Mouse (Mus musculus) ES-Bruce4 (cell line): ENCODE results near the gene Ntrk2. TPM values are rescaled to one million over a fixed set of nuclear protein-coding genes. Genes with fewer than 3 reads are reported as not detected.

Source experiments
- H3K27ac ChIP-seq: 2 replicates; pipeline ENCODE4 v1.5.1; 2012; ENCODE audit warnings: low read length, inconsistent platforms; ENCODE audit not compliant: insufficient read depth
- H3K27me3 ChIP-seq: 2 replicates; pipeline ENCODE4 v1.6.1; 2012; ENCODE audit warnings: mild to moderate bottlenecking, low read length, inconsistent platforms; ENCODE audit not compliant: control insufficient read depth, poor library complexity, insufficient read depth, severe bottlenecking
- H3K36me3 ChIP-seq: 2 replicates; pipeline ENCODE4 v1.6.1; 2012; ENCODE audit warnings: inconsistent platforms, mild to moderate bottlenecking, low read length, moderate library complexity; ENCODE audit not compliant: control insufficient read depth, poor library complexity, insufficient read depth, severe bottlenecking
- H3K4me1 ChIP-seq: one replicate; pipeline ENCODE4 v1.8.1; 2011; ENCODE audit warnings: low read length; ENCODE audit not compliant: control insufficient read depth, insufficient read depth
- H3K4me3 ChIP-seq: 2 replicates; pipeline ENCODE4 v1.5.1; 2011; ENCODE audit warnings: low read depth, mild to moderate bottlenecking, low read length
- H3K9ac ChIP-seq: 2 replicates; pipeline ENCODE4 v1.6.1; 2012; ENCODE audit warnings: low read depth, mild to moderate bottlenecking, inconsistent platforms; ENCODE audit not compliant: poor library complexity, severe bottlenecking
- H3K9me3 ChIP-seq: replicated peaks from 2 replicates; pipeline ENCODE4 v1.6.1; 2012; ENCODE audit warnings: mild to moderate bottlenecking, low read length, inconsistent platforms; ENCODE audit not compliant: control insufficient read depth, poor library complexity, insufficient read depth, severe bottlenecking
- CTCF ChIP-seq: IDR thresholded peaks from one replicate; pipeline ENCODE4 v1.8.1; 2011; ENCODE audit warnings: low read depth, low read length
- EP300 ChIP-seq: IDR thresholded peaks from 2 replicates; pipeline ENCODE4 v1.6.1; 2011; ENCODE audit warnings: low read depth, low read length; ENCODE audit not compliant: insufficient read depth
- POLR2A ChIP-seq: IDR thresholded peaks from one replicate; pipeline ENCODE4 v1.8.1; 2011; ENCODE audit warnings: low read length; ENCODE audit not compliant: insufficient read depth
- polyA plus RNA-seq: library from polyadenylated mRNA; stranded (reverse); fragments of >200 nt; gene quantifications from 2 replicates; pipeline ENCODE4 v1.2.4, GENCODE M21; 2011; ENCODE audit warnings: low read depth; ENCODE audit not compliant: missing spikeins, insufficient read depth, insufficient read length

The Ntrk2 gene
- polyA plus RNA-seq, 1 experiment = 1.7 TPM

- TF ChIP-seq CTCF (no peak), POLR2A (no peak), EP300 (no peak)
- H3K9ac ChIP-seq = no peak overlapping the region
These were observed 132.1 kb downstream of the Ntrk2 start for GRCm38 (mm10) chr13:58938464-58938863.

DNA sequence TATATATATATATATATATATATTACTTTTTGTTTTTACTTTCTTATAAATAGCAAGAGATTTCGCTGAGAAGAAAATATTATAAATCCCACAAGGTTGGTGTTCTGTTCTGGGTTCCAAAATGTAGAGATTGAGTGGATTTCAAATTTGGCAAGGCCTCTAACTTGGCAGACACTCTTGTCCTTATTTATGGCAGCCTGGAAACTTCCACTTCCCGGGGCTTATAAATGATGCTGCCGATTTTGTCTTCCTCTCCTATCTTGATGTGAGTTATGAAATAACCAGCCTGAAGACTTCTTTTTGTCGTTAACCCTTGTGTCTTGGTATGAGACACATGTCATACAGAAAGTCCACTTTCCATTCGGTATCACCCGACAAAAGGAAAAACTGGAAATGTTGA, 133.8 kb downstream of the Ntrk2 start:
- no peaks in the 10 kb centered on the region for H3K36me3 ChIP-seq
- H3K27me3 ChIP-seq = no peaks in the 10 kb centered on the region
- no peak overlapping the region for H3K27ac ChIP-seq
- H3K9ac ChIP-seq = no peak overlapping the region
- no peaks in the 10 kb centered on the region for H3K9me3 ChIP-seq
- TF ChIP-seq POLR2A (no peak), CTCF (no peak), EP300 (no peak)
- no peak overlapping the region for H3K4me3 ChIP-seq
- H3K4me1 ChIP-seq = peaks cover 2% of the 10 kb centered on the region

More at GRCm38 (mm10) chr13:58938464-58938863, 132.1 kb downstream of the Ntrk2 start:
- no peaks in the 10 kb centered on the region for H3K27me3 ChIP-seq
- no peak overlapping the region for H3K27ac ChIP-seq
- H3K4me3 ChIP-seq = no peak overlapping the region
- no peaks in the 10 kb centered on the region for H3K9me3 ChIP-seq
- H3K4me1 ChIP-seq = peaks cover 2% of the 10 kb centered on the region
- H3K36me3 ChIP-seq = no peaks in the 10 kb centered on the region

DNA sequence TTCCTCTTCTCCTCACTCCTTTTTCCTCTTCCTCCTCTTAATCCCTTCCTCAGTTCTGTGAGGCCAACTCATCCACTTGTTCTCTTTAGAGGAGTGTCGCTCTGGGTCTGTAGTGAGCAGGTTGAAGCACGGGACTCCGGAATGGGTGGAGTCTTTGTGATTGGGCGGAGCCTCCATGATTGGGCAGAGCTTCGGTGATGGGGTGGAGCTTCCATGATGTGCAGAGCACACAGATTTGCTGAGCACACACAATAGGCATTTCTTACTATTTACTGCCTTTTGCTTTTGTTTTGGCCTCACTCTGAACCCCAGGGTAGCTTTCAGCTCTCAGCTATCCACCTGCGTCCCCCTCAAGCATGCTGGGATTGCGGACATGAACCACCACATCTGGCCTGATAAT, 134.4 kb downstream of the Ntrk2 start:
- H3K27me3 ChIP-seq = no peaks in the 10 kb centered on the region
- no peaks in the 10 kb centered on the region for H3K9me3 ChIP-seq
- no peak overlapping the region for H3K9ac ChIP-seq
- H3K27ac ChIP-seq = no peak overlapping the region
- TF ChIP-seq POLR2A = no peak
- no peak for TF ChIP-seq EP300
- TF ChIP-seq CTCF = no peak
- no peak overlapping the region for H3K4me3 ChIP-seq
- H3K36me3 ChIP-seq = no peaks in the 10 kb centered on the region
- H3K4me1 ChIP-seq = peaks cover 2% of the 10 kb centered on the region

DNA sequence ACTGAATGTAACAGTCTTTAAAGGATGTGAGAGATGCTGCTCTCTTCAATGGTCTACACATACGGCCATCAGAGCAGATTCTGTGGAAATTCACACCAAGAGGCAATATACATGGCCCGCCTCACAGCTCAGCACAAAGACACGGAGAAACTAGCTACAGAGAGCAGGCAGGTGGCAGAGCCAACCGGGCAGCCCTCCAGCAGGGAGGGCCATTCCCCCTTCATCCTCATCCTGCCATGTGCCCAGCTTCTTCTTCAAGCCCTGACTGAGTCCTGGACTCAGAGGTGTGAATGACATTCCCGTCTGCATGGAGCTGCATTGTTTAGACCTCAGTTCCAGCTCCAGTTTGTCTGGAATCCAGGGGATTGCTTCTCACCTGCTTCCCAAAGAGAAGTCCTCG, 139.4 kb downstream of the Ntrk2 start:
- H3K9me3 ChIP-seq = no peaks in the 10 kb centered on the region
- H3K4me1 ChIP-seq = peaks cover 5% of the 10 kb centered on the region
- no peak overlapping the region for H3K4me3 ChIP-seq
- no peak overlapping the region for H3K9ac ChIP-seq
- H3K27me3 ChIP-seq = no peaks in the 10 kb centered on the region
- no peak overlapping the region for H3K27ac ChIP-seq
- no peak for TF ChIP-seq CTCF
- TF ChIP-seq EP300 = no peak
- TF ChIP-seq POLR2A = no peak
- no peaks in the 10 kb centered on the region for H3K36me3 ChIP-seq

- H3K27me3 ChIP-seq = no peaks in the 10 kb centered on the region
- no peak overlapping the region for H3K27ac ChIP-seq
- no peaks in the 10 kb centered on the region for H3K36me3 ChIP-seq
- H3K4me1 ChIP-seq = peaks cover 3% of the 10 kb centered on the region
- H3K9me3 ChIP-seq = no peaks in the 10 kb centered on the region
- H3K9ac ChIP-seq = no peak overlapping the region
- H3K4me3 ChIP-seq = no peak overlapping the region
- no peak for TF ChIP-seq CTCF
- TF ChIP-seq EP300 = no peak
- no peak for TF ChIP-seq POLR2A
These were observed 140.2 kb downstream of the Ntrk2 start for GRCm38 (mm10) chr13:58946589-58946988.

DNA sequence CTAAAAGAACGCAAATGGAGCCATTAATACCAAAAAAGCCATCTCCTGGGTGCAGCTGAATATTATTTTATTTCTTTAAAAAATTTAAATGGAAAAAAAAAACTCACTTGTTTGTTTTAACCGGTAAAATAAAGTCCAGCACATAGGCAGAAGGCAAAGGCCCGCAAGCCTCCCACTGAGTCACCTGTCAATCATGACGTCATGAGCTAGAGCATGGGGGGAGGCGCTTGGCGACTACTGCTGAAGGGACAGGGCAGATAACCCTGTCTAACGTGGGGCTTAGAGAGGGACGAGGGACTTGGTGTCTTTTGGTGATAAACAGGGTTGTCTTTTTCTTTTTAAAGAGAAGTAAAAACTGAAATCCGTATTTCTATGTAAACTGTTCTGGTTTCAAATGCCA, 140.7 kb downstream of the Ntrk2 start:
- no peak overlapping the region for H3K4me3 ChIP-seq

More for the DNA sequence above, 140.7 kb downstream of the Ntrk2 start:
- Histone ChIP-seq H3K27me3 (no peaks in the 10 kb centered on the region), H3K4me1 (peaks cover 3% of the 10 kb centered on the region), H3K9me3 (no peaks in the 10 kb centered on the region), H3K9ac (no peak overlapping the region), H3K27ac (no peak overlapping the region), H3K36me3 (no peaks in the 10 kb centered on the region)
- TF ChIP-seq EP300 (no peak), POLR2A (no peak), CTCF (no peak)
